Mouse (Mus musculus): Measurements from ENCODE around the gene Zfp629. TPM values are rescaled to one million over a fixed set of nuclear protein-coding genes. Genes with fewer than 3 reads are reported as not detected.
"Not testable (repeated sequence)": the region's sequence is repeated elsewhere in the genome, so short reads cannot be mapped to it uniquely, and the experiment has no call there.

Gene Zfp629
- polyA plus RNA-seq, 1 experiment from 2014 or later: 19.2 TPM

DNA sequence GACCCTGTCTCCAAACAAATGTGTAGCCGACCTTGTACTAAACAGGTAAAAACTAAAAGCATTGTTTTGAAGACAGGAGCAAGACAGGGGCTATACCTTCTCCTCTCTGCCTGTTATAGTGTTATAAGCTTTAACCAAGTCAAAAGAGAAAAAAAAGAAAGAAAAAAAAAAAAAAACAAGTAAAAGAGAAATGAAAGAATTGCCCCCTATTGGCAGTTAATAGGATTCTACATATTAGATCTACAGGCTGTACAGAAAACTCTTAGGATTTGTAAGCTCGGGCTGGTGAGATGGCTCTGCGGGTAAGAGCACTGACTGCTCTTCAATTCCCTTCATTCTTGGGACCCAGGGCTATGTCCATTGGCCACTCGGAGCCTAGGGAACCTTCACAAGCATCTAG is 26.7 kb upstream of the Zfp629 start:
- Histone ChIP-seq H3K4me1 (peaks cover 3% of the 10 kb centered on the region; the same call in 1 of the 2 replicates), H3K4me2 (replicated peaks) (no peak overlapping the region), H3K9ac (no peak overlapping the region), H3K36me3 (no peaks in the 10 kb centered on the region), H3K4me3 (no peak overlapping the region), H3K9me3 (no peaks in the 10 kb centered on the region), H3K27me3 (no peaks in the 10 kb centered on the region), H3K27ac (no peak overlapping the region)
- WGBS: 74% methylated on average over 4 of the region's 4 CpGs
- ATAC-seq (ENCODE audit: low FRiP score, low read depth): no peak

- H3K9me3 ChIP-seq: no peaks in the 10 kb centered on the region
- 45% methylated on average over 4 of the region's 4 CpGs for WGBS
- no peak for ATAC-seq (ENCODE audit: low FRiP score, low read depth)
- H3K27ac ChIP-seq: no peak overlapping the region
- no peak overlapping the region for H3K9ac ChIP-seq
- no peak overlapping the region for H3K4me2 ChIP-seq (replicated peaks)
- peaks cover 7% of the 10 kb centered on the region; the same call in 1 of the 2 replicates for H3K4me1 ChIP-seq
- no peaks in the 10 kb centered on the region for H3K27me3 ChIP-seq
- H3K36me3 ChIP-seq: no peaks in the 10 kb centered on the region
- H3K4me3 ChIP-seq: no peak overlapping the region
These were observed 25.7 kb upstream of the Zfp629 start for GRCm38 (mm10) chr7:127641260-127641659.

DNA sequence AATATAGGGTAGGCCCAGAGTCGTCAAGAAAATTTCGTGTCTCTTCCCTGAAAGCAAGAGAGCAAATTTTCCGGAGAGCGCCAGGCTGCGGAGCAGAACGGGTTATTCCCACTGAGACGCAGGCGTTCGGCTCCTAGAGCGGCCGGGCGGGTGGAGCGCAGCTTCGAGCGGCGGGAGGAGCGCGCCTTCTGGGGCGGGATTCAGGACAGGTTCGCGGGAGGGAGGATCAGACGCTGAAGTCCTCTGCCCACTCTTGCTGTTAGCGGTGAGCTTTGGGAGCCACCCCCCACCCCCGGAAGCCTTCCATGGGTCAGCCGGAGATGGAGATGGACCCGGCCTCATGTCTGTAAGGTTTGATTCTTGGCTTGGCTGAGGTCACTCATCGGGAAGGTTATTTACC is 21.4 kb upstream of the Zfp629 start:
- no peak overlapping the region for H3K27ac ChIP-seq
- H3K9ac ChIP-seq: peak overlapping the region; percentile 75
- WGBS: under 1% methylated on average over 27 of the region's 27 CpGs
- peaks cover 7% of the 10 kb centered on the region; the same call in 1 of the 2 replicates for H3K4me1 ChIP-seq
- no peaks in the 10 kb centered on the region for H3K27me3 ChIP-seq
- H3K9me3 ChIP-seq: no peaks in the 10 kb centered on the region
- no peaks in the 10 kb centered on the region for H3K36me3 ChIP-seq
- H3K4me3 ChIP-seq: peak overlapping the region; percentile 59
- H3K4me2 ChIP-seq (replicated peaks): peak overlapping the region; percentile 78
- peak; percentile 78; the same call in 1 of the 2 replicates for ATAC-seq (ENCODE audit: low FRiP score, low read depth)

- H3K9me3 ChIP-seq: no peaks in the 10 kb centered on the region
- H3K27ac ChIP-seq: no peak overlapping the region
- no peak overlapping the region for H3K9ac ChIP-seq
- no peak overlapping the region for H3K4me2 ChIP-seq (replicated peaks)
- 92% methylated on average over 4 of the region's 4 CpGs for WGBS
- ATAC-seq (ENCODE audit: low FRiP score, low read depth): no peak
- H3K4me3 ChIP-seq: no peak overlapping the region
- no peaks in the 10 kb centered on the region for H3K27me3 ChIP-seq
- H3K4me1 ChIP-seq: no peaks in the 10 kb centered on the region
- no peaks in the 10 kb centered on the region for H3K36me3 ChIP-seq
These were observed 15.8 kb upstream of the Zfp629 start for GRCm38 (mm10) chr7:127631416-127631815.

GRCm38 (mm10) chr7:127628646-127629045 is 13.0 kb upstream of the Zfp629 start:
- ATAC-seq (ENCODE audit: low FRiP score, low read depth): no peak
- no peaks in the 10 kb centered on the region for H3K27me3 ChIP-seq
- H3K4me2 ChIP-seq (replicated peaks): no peak overlapping the region
- no peaks in the 10 kb centered on the region for H3K9me3 ChIP-seq
- H3K36me3 ChIP-seq: no peaks in the 10 kb centered on the region
- 86% methylated on average over 5 of the region's 5 CpGs for WGBS
- no peak overlapping the region for H3K4me3 ChIP-seq
- H3K4me1 ChIP-seq: no peaks in the 10 kb centered on the region
- no peak overlapping the region for H3K27ac ChIP-seq
- H3K9ac ChIP-seq: no peak overlapping the region

GRCm38 (mm10) chr7:127626471-127626870 is 10.9 kb upstream of the Zfp629 start:
- Histone ChIP-seq H3K4me2 (replicated peaks) (no peak overlapping the region), H3K9ac (no peak overlapping the region), H3K27ac (no peak overlapping the region), H3K36me3 (no peaks in the 10 kb centered on the region), H3K27me3 (no peaks in the 10 kb centered on the region), H3K4me3 (no peak overlapping the region), H3K4me1 (no peaks in the 10 kb centered on the region), H3K9me3 (no peaks in the 10 kb centered on the region)
- ATAC-seq (ENCODE audit: low FRiP score, low read depth): no peak
- 89% methylated on average over 4 of the region's 4 CpGs for WGBS

- no peak for ATAC-seq (ENCODE audit: low FRiP score, low read depth)
- H3K4me3 ChIP-seq: no peak overlapping the region
- H3K4me1 ChIP-seq: no peaks in the 10 kb centered on the region
- H3K36me3 ChIP-seq: no peaks in the 10 kb centered on the region
- H3K4me2 ChIP-seq (replicated peaks): no peak overlapping the region
- no peaks in the 10 kb centered on the region for H3K9me3 ChIP-seq
- WGBS: 96% methylated on average over 7 of the region's 7 CpGs
- no peak overlapping the region for H3K9ac ChIP-seq
- no peak overlapping the region for H3K27ac ChIP-seq
- H3K27me3 ChIP-seq: no peaks in the 10 kb centered on the region
These were observed 10.4 kb upstream of the Zfp629 start for GRCm38 (mm10) chr7:127626039-127626438.

GRCm38 (mm10) chr7:127618402-127618801 is 2.8 kb upstream of the Zfp629 start:
- H3K9me3 ChIP-seq; H3K4me2 ChIP-seq (replicated peaks); H3K4me3 ChIP-seq; H3K36me3 ChIP-seq; H3K27ac ChIP-seq; H3K9ac ChIP-seq; H3K27me3 ChIP-seq; ATAC-seq (ENCODE audit: low FRiP score, low read depth): not testable (repeated sequence)
- H3K4me1 ChIP-seq: peaks cover 14% of the 10 kb centered on the region
- 95% methylated on average over 7 of the region's 8 CpGs for WGBS

DNA sequence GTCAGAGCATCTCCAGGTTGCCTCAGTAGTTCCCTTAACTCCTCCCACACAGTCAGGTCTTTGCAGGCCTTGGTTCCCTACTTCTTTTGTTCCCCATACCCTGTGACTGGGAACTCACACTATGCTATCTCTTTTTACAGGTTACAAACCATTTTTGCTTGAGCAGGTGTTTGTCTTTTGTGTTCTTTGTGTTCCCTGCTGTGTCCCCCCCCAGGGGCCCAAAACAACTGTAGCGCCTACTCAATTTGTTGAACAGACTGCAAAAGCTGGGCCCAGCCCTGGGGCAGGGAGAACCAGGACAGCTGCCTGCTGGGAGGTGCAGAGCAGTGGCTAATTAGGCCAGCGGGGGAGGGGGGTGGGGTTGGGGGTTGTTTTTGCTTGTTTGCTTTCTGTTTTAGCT is 2.4 kb upstream of the Zfp629 start:
- no peak overlapping the region for H3K27ac ChIP-seq
- H3K4me2 ChIP-seq (replicated peaks): no peak overlapping the region
- no peak overlapping the region for H3K9ac ChIP-seq
- ATAC-seq (ENCODE audit: low FRiP score, low read depth): no peak
- H3K4me1 ChIP-seq: peaks cover 17% of the 10 kb centered on the region
- H3K27me3 ChIP-seq: no peaks in the 10 kb centered on the region
- no peak overlapping the region for H3K4me3 ChIP-seq
- 47% methylated on average over 2 of the region's 2 CpGs for WGBS
- H3K9me3 ChIP-seq: no peaks in the 10 kb centered on the region
- peaks cover 4% of the 10 kb centered on the region for H3K36me3 ChIP-seq

- Histone ChIP-seq H3K4me3 (no peak overlapping the region), H3K9ac (no peak overlapping the region), H3K9me3 (no peaks in the 10 kb centered on the region), H3K4me2 (replicated peaks) (no peak overlapping the region), H3K27me3 (no peaks in the 10 kb centered on the region), H3K36me3 (peaks cover 14% of the 10 kb centered on the region), H3K27ac (no peak overlapping the region), H3K4me1 (peaks cover 17% of the 10 kb centered on the region)
- 76% methylated on average over 1 of the region's 1 CpGs for WGBS
- no peak for ATAC-seq (ENCODE audit: low FRiP score, low read depth)
These were observed 1.3 kb upstream of the Zfp629 start for GRCm38 (mm10) chr7:127616881-127617280.

- H3K27me3 ChIP-seq: no peaks in the 10 kb centered on the region
- no peak for ATAC-seq (ENCODE audit: low FRiP score, low read depth)
- H3K9ac ChIP-seq: no peak overlapping the region
- H3K9me3 ChIP-seq: no peaks in the 10 kb centered on the region
- H3K4me3 ChIP-seq: peak overlapping the region; percentile 100; the same call in 1 of the 2 replicates
- H3K36me3 ChIP-seq: peaks cover 20% of the 10 kb centered on the region
- peaks cover 17% of the 10 kb centered on the region for H3K4me1 ChIP-seq
- H3K27ac ChIP-seq: no peak overlapping the region
- H3K4me2 ChIP-seq (replicated peaks): no peak overlapping the region
- 67% methylated on average over 1 of the region's 1 CpGs for WGBS
These were observed 739 bp upstream of the Zfp629 start for GRCm38 (mm10) chr7:127616336-127616735.

GRCm38 (mm10) chr7:127614511-127614890 is 1.1 kb downstream of the Zfp629 start:
- H3K4me1 ChIP-seq: peaks cover 17% of the 10 kb centered on the region
- peak overlapping the region; percentile 77 for H3K27ac ChIP-seq
- no peaks in the 10 kb centered on the region for H3K9me3 ChIP-seq
- H3K36me3 ChIP-seq: peaks cover 38% of the 10 kb centered on the region
- H3K9ac ChIP-seq: peak overlapping the region; percentile 96
- H3K4me3 ChIP-seq: peak overlapping the region; percentile 100
- WGBS: 1% methylated on average over 23 of the region's 44 CpGs
- peak overlapping the region; percentile 87 for H3K4me2 ChIP-seq (replicated peaks)
- no peaks in the 10 kb centered on the region for H3K27me3 ChIP-seq
- ATAC-seq (ENCODE audit: low FRiP score, low read depth): peak; percentile 38

DNA sequence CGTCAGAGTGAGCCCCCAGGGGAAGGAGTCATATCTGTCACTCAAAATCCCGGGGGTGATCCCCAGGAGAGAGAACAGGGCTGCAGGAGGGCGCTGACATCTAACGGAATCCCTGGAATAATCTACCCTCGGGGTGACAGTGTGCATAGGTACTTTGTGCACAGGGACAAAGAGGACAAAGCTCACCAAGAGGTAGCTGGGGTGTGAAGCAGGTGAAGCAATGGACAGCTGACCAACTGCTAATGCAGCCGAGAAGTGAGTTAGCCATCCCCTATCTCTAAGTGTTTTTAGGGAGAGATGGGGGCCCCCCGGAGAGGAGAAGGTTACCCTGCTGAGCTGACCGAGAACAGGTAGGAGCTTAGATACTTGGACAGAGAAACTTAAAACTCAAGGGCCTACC is 1.5 kb downstream of the Zfp629 start:
- no peak for ATAC-seq (ENCODE audit: low FRiP score, low read depth)
- Histone ChIP-seq H3K4me2 (replicated peaks) (peak overlapping the region; percentile 87), H3K36me3 (peaks cover 42% of the 10 kb centered on the region), H3K27ac (0 out of 2 replicates have a peak overlapping the region, but pooled peaks have one; percentile 77), H3K4me1 (peaks cover 17% of the 10 kb centered on the region), H3K4me3 (peak overlapping the region; percentile 100), H3K9me3 (no peaks in the 10 kb centered on the region), H3K27me3 (no peaks in the 10 kb centered on the region), H3K9ac (peak overlapping the region; percentile 96)
- WGBS: 25% methylated on average over 8 of the region's 8 CpGs

All from limb, embryonic 13.5 days (tissue).